Mouse (Mus musculus) liver, postnatal 0 days (tissue): Measurements from ENCODE around the gene Rbsn. TPM values are rescaled to one million over a fixed set of nuclear protein-coding genes. Genes with fewer than 3 reads are reported as not detected.
A peak's percentile ranks its signal among the peaks of the same experiment; 100 is the strongest.

Source experiments
- ATAC-seq: fragments of 200-750 bp; cut with Nextera tagmentation; 2 replicates; pipeline ENCODE4 v1.8.0; 2017; ENCODE audit warnings: mild to moderate bottlenecking, moderate library complexity
- DNase-seq: peaks from one replicate; pipeline ENCODE4 v3.0.0-alpha.2; 2016
- H3K27ac ChIP-seq: fragments of 300-500 bp; sonication (generic); 2 replicates; pipeline ENCODE4 v1.5.1; 2014; ENCODE audit warnings: antibody characterized with exemption, moderate library complexity, mild to moderate bottlenecking, low read depth
- H3K27me3 ChIP-seq: fragments of 300-500 bp; sonication (generic); 2 replicates; pipeline ENCODE4 v1.6.1; 2014; ENCODE audit warnings: low read length, control low read depth, mixed read lengths; ENCODE audit not compliant: insufficient read depth
- H3K36me3 ChIP-seq: fragments of 300-500 bp; sonication (generic); replicated peaks from 2 replicates; pipeline ENCODE4 v1.6.1; 2014; ENCODE audit warnings: mild to moderate bottlenecking, control low read depth, low read length, moderate library complexity, mixed read lengths; ENCODE audit not compliant: insufficient read depth
- H3K4me1 ChIP-seq: fragments of 300-500 bp; sonication (generic); 2 replicates; pipeline ENCODE4 v1.6.1; 2014; ENCODE audit warnings: antibody characterized with exemption, mild to moderate bottlenecking, control low read depth; ENCODE audit not compliant: insufficient read depth
- H3K4me2 ChIP-seq: fragments of 300-500 bp; sonication (generic); 2 replicates; pipeline ENCODE4 v1.6.1; 2014; ENCODE audit warnings: low read depth, mild to moderate bottlenecking, low read length, moderate library complexity, mixed read lengths
- H3K4me3 ChIP-seq: fragments of 300-500 bp; sonication (generic); 2 replicates; pipeline ENCODE4 v1.5.1; 2014; ENCODE audit warnings: low read depth, low read length
- H3K9ac ChIP-seq: fragments of 300-500 bp; sonication (generic); replicated peaks from 2 replicates; pipeline ENCODE4 v1.6.1; 2014; ENCODE audit warnings: mild to moderate bottlenecking, moderate library complexity
- H3K9me3 ChIP-seq: fragments of 300-500 bp; sonication (generic); 2 replicates; pipeline ENCODE4 v1.6.1; 2016; ENCODE audit warnings: mild to moderate bottlenecking, control low read depth, low read length, mixed read lengths
- CTCF ChIP-seq: sonication (generic); IDR thresholded peaks from 2 replicates; pipeline ENCODE4 v1.5.1; 2016; ENCODE audit warnings: antibody characterized with exemption, low read depth
- EP300 ChIP-seq: IDR thresholded peaks from 2 replicates; pipeline ENCODE4 v1.6.1; 2016; ENCODE audit warnings: antibody characterized with exemption, low read depth, mild to moderate bottlenecking
- WGBS: fragments of 180-500 bp; shearing (Covaris S2); extraction: QIAGEN DNeasy Blood & Tissue Kit; methylation state at CpG from one replicate; pipeline ENCODE4 v1.1.7; 2014; ENCODE audit not compliant: insufficient replicate concordance; 5-methylcytosine and 5-hydroxymethylcytosine counted together
- polyA plus RNA-seq: library from polyadenylated mRNA; unstranded; fragments of >200 nt; fragmentation: Nextera tagmentation; extraction: Ambion mirVana; gene quantifications from 2 replicates; pipeline ENCODE4 v1.2.1, GENCODE M21; 2015

Gene Rbsn
- polyA plus RNA-seq, 1 experiment from 2014 or later, result 6.2 TPM

DNA sequence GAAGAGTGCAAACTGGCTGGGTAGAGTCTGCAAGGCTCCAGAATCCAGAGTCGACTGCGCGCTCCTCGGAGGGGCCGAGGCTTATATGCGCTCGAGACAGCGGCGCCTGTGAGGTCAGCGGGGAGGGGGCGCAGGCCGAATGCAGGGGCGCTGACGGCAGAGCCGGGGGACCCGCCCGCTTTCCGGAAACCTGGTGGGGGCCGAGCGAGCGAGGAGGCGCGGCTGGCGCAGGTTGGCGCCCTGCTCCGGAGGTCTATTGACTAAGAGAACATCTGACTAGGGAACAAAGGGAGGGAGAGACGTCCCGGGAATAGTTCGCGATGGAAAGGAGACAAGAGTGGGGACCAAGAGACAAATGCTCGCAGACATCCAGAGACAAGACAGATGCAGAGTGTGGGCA, 29.9 kb upstream of the Rbsn start, which contains the start of gene Trh:
Trh (minus strand) TSS at position 60 of the 400 bp plus-strand sequence.
- TF ChIP-seq CTCF (no peak), EP300 (no peak)
- Histone ChIP-seq H3K9me3 (no peaks in the 10 kb centered on the region), H3K4me2 (no peak within 1 kb of the TSS), H3K27me3 (peaks cover 27% of the 10 kb centered on the region), H3K4me1 (no peaks in the 10 kb centered on the region), H3K27ac (no peak within 1 kb of the TSS), H3K4me3 (no peak within 1 kb of the TSS), H3K36me3 (no peaks in the 10 kb centered on the region), H3K9ac (no peak within 1 kb of the TSS)
- 1% methylated on average over 31 of the region's 31 CpGs for WGBS
- no peak for DNase-seq
- ATAC-seq, result no peak

DNA sequence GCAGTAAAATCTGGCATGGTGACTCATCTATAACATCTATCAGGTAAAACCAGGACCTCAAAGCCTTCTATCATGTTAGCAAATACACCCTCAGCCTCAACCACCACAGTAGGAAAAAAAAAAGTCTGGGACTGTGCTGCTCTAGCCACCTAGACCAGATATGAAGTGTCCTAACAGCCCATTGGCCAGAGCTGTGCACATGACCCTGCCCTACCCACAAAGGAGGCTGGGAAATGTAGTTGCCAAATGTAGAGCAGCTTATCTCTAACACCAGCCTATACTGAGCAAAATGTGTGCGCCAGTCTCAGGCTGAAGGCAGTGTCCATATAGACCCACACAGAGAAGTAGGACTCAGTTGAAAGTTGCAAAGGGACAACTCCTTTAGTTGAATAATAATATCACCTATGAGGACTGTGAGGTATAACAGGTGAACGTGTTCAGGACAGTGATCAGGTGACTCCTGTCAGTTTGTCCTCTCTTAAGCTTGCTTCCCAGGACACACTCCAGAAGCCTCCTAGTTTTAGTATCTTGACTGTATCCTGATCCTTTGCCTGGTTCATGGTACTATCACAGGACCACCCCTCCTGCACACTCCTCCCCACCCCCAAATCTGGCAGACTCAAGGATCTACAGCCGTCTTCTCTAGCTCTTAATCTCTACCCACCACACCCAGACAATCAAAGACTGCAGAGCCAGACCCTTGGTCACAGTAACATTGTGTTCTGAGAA, 26.6 kb upstream of the Rbsn start:
- TF ChIP-seq EP300, result no peak
- no peak for TF ChIP-seq CTCF
- H3K9ac ChIP-seq, result no peak overlapping the region
- no peaks in the 10 kb centered on the region for H3K9me3 ChIP-seq
- WGBS, result 36% methylated on average over 3 of the region's 3 CpGs
- no peaks in the 10 kb centered on the region for H3K4me1 ChIP-seq
- DNase-seq (peak; percentile 47), ATAC-seq (peak; percentile 98)
- H3K4me3 ChIP-seq, result no peak overlapping the region
- no peaks in the 10 kb centered on the region for H3K36me3 ChIP-seq
- no peak overlapping the region for H3K27ac ChIP-seq
- peaks cover 26% of the 10 kb centered on the region for H3K27me3 ChIP-seq
- H3K4me2 ChIP-seq, result no peak overlapping the region

DNA sequence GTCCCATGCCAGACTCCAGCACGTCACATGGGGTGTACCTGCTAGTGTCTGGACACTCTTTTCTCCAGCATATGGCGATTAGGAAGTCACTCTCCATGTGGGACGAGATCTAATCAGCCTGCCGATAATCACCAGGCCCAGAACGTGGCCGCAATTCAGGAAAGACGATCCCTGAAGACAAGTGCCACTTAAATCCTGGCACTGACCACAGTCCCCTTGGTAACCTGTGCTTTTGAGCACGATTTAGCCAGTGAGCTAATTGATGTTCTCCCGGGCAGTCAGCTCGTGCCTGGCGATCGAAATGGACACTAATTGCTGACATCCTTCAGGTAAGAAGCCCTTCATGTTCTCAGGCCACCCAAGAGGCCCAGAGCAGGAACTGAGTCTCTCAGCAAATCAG, 20.3 kb upstream of the Rbsn start:
- H3K9me3 ChIP-seq, result no peaks in the 10 kb centered on the region
- TF ChIP-seq EP300 (no peak), CTCF (no peak)

DNA sequence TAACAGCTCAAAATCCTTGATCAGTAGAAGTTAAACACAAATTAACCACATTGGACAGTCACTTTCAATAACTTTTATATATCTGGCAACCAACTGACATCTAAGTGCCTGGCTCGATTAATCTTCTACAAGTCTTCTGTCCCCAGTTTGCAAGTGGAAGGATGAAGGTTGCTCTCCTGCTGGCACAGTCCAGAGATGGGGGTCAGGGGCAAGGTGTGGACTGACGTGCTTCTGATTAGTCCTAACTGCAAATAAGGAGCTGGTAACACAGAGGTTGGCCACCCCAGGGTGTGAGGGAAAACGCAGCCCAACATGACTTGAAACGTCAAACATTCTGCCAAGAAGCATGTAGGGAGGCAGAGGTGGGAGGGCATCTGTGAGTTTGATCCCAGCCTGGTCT, 17.0 kb upstream of the Rbsn start:
- H3K4me1 ChIP-seq, result no peaks in the 10 kb centered on the region
- TF ChIP-seq CTCF (no peak), EP300 (no peak)
- no peak overlapping the region for H3K9ac ChIP-seq
- no peak overlapping the region for H3K4me3 ChIP-seq
- H3K36me3 ChIP-seq, result no peaks in the 10 kb centered on the region
- H3K4me2 ChIP-seq, result no peak overlapping the region
- no peaks in the 10 kb centered on the region for H3K27me3 ChIP-seq
- ATAC-seq (no peak), DNase-seq (no peak)
- WGBS, result 58% methylated on average over 4 of the region's 4 CpGs
- no peak overlapping the region for H3K27ac ChIP-seq
- no peaks in the 10 kb centered on the region for H3K9me3 ChIP-seq

More for the DNA sequence above, 20.3 kb upstream of the Rbsn start:
- Histone ChIP-seq H3K36me3 (no peaks in the 10 kb centered on the region), H3K27ac (no peak overlapping the region), H3K4me2 (no peak overlapping the region), H3K4me3 (no peak overlapping the region), H3K27me3 (no peaks in the 10 kb centered on the region), H3K9ac (no peak overlapping the region), H3K4me1 (no peaks in the 10 kb centered on the region)
- WGBS, result 71% methylated on average over 12 of the region's 12 CpGs
- DNase-seq (no peak), ATAC-seq (no peak)

DNA sequence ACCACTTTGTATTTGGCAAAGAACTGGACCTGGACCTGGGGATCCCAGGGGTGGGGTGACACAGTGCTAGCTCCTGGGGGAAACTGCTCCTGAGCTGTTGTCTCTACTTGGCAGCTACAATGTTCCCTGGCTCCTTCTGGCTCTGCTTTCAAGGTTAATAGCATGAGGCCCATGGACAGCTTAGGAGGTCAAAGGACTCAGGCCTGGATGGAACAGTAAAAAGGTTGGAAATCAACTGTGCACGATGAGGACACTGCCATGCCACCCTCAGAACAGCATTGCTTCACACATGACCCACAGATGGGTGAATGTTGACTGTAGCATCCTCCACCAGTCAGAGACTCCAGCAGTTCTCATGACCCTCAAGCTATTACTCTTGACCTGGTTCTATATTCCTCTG, 16.6 kb upstream of the Rbsn start:
- no peak overlapping the region for H3K27ac ChIP-seq
- DNase-seq (no peak), ATAC-seq (no peak)
- H3K9ac ChIP-seq, result no peak overlapping the region
- no peaks in the 10 kb centered on the region for H3K27me3 ChIP-seq
- no peaks in the 10 kb centered on the region for H3K36me3 ChIP-seq
- WGBS, result 50% methylated on average over 1 of the region's 1 CpGs
- H3K4me1 ChIP-seq, result no peaks in the 10 kb centered on the region
- TF ChIP-seq CTCF, result no peak
- no peak for TF ChIP-seq EP300
- no peak overlapping the region for H3K4me2 ChIP-seq
- H3K4me3 ChIP-seq, result no peak overlapping the region
- H3K9me3 ChIP-seq, result no peaks in the 10 kb centered on the region

DNA sequence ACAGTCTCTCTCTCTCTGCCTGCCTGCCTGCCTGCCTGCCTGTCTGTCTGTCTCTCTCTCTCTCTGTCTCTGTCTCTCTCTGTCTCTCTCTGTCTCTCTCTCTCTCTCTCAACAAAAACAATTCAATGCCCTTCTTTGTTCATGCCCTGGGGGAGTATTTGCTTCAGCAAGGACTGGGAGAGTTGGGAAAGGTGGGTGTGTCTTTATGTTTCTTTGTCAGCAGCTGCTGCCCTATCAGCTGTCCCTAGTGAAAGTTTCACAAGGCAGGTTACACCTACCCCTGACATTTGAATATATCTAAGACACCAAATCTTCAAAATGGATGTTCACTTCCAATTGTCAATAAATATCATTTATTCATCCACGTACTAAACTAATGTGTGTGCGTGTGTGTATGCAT, 14.9 kb upstream of the Rbsn start:
- Histone ChIP-seq H3K9ac (no peak overlapping the region), H3K4me1 (no peaks in the 10 kb centered on the region), H3K27me3 (no peaks in the 10 kb centered on the region), H3K9me3 (no peaks in the 10 kb centered on the region), H3K4me3 (no peak overlapping the region), H3K36me3 (no peaks in the 10 kb centered on the region), H3K27ac (no peak overlapping the region), H3K4me2 (no peak overlapping the region)
- DNase-seq (no peak), ATAC-seq (no peak)
- 78% methylated on average over 2 of the region's 2 CpGs for WGBS
- TF ChIP-seq CTCF (no peak), EP300 (no peak)
